Mouse (Mus musculus) lung, adult 18-20 months (tissue): Measurements from ENCODE around the gene R3hdm2.

Experiments
- DNase-seq, 2 experiments: peaks; one replicate each; pipeline ENCODE4 v3.0.0; 2022; ENCODE audit warnings: mixed read lengths in 2 of 2

The R3hdm2 gene

GRCm38 (mm10) chr10:127496156-127496555 lies 116.0 kb downstream of the R3hdm2 start:
- DNase-seq, result no peak

GRCm38 (mm10) chr10:127499516-127499915 lies 119.4 kb downstream of the R3hdm2 start:
- no peak for DNase-seq

- no peak for DNase-seq
These were observed 119.9 kb downstream of the R3hdm2 start for GRCm38 (mm10) chr10:127500042-127500441.

- DNase-seq, result no peak
These were observed 121.1 kb downstream of the R3hdm2 start, which contains the start of gene Stac3 for GRCm38 (mm10) chr10:127500894-127501893. Stac3 (plus strand) TSS chr10:127501686.

GRCm38 (mm10) chr10:127508239-127508638 lies 128.1 kb downstream of the R3hdm2 start:
- peak; percentile 73 to 78 for DNase-seq

GRCm38 (mm10) chr10:127509051-127509836 lies 129.1 kb downstream of the R3hdm2 start:
- peak; percentile 76 to 81 for DNase-seq

GRCm38 (mm10) chr10:127509837-127510701 lies 129.9 kb downstream of the R3hdm2 start:
- no peak for DNase-seq

DNA sequence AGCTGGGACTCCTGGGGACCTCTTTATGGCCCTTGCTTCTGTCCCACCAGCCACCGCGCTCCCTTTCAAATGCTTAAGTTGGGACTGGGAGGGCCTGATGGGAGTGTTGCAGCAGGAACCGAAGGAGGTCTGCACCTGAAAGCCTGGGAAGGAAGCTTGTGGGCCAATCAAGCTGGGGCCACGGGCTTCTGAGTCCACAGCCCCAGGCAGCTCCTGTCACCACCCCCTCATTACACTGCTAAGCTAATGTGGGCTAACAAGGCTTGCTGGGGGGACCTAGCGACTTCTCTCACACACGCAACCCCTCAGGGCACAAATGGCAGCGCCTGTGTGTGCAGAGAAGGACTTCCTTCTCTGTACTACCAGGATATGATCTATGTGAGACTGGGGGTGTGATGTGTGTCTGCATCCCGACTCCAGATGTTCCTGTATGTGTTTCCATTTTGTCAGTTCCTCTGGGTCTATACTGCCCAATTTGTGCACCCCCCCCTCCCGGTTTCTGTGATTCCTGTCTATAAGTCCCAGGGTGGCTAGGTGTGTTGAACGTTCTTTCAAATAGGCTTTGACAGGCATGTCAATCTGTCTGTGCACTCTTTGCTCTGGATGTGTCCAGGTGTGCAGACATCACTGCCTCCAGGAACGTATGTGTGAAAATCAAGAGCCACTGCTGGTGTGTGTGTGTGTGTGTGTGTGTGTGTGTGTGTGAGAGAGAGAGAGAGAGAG lies 130.9 kb downstream of the R3hdm2 start:
- DNase-seq, result no peak

DNA sequence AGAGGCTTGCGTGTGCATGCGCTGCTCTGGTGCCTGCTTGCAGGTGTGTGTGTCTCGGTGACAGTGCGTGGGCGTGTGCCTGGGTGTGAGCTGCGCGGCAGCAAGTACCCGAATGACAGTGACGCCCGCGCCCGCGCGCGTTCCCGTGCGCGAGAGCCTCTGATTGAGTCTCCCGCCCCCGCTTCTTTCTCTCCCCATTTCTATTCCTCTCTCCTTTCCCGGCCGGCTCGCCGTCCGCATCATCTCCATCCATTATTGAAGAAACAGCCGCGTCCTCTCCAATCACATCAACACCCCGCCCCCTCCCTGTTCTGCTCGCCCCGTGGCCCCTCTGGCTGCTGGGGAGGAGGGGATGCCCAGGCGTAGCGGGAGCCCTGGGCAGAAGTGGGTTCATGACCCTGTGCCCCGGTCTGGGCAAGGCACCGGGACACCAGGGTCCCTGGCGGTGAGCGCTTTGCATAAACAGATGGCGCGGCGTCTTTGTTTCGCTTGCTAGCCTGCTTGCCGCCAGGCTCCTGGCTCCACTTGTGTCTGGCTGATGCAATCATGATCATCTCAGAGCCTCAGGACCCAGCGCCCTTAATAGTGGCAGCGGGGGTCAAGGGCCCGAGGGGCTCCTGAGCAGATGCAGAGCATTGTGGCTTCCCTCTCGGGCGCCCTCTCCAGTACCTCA lies 131.6 kb downstream of the R3hdm2 start:
- peak; percentile 27 to 36 for DNase-seq

GRCm38 (mm10) chr10:127512307-127512666 lies 132.2 kb downstream of the R3hdm2 start:
- DNase-seq, result no peak

DNA sequence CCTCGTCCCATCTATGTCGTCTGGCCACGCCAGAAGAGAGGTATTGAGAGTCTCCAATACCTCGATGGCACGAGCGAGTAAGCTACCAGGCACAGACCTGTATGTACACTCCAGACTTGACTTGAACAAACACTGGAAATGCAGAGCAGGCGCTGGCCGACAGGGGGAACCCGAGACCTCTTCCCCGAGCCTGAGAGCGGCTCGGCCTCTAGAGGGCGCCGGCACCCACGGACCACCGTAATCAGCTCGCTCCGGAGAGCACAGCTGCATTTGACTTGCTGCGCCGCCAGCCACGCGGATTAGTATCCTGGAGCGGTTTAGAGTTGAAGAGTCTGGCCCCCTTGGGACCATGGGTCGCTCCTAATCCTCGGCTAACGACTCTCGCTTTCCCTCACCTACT lies 132.7 kb downstream of the R3hdm2 start:
- DNase-seq, result peak; percentile 90 to 93

DNA sequence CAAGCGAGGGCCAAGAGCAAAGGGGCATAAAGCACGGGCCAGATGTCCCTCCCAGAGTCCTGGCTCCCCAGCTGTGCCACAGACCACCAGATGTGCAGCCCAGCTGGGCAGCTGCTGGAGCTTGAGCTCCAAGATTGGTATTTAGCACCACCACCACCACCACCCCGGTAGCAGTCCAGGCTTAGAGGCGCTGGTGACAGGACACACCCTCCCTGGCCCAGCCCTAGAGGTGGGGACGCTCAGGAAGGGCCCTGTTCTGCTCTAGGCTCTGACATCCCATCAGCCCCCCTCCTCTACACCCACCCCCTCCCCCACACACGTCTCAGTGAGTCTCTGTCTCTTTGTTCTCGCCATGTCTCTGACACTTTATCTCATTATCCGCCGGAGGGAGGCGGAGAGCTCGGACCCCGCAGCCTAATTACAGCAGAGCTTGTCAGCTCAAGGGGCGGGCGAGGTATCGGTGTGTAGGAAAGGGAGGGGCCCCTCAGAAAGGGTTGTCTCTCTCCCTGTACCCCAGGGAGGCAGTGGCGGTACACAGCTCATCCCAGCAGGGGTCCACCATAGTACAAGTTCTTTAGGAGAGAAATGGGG lies 133.5 kb downstream of the R3hdm2 start:
- no peak for DNase-seq

GRCm38 (mm10) chr10:127514111-127514698 lies 134.1 kb downstream of the R3hdm2 start:
- DNase-seq, result no peak

DNA sequence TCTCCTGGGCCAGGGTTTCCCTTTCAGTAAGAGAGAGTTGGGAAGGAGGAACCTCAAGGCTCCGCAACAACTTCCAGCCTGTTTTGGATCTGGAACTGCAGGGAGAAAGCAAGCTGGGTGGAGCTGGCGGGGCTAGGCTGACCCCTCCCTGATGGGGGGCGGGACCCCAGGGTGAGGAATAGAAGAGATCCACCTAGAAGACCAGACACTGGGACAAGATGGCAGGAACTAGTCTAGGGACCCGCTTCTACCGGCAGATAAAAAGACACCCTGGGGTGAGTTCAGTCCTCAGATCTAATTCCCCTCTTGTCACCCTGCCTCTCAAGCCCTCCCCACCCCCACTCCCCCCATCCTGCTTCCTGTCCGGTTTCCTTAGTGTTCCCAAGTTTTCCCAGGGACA lies 134.6 kb downstream of the R3hdm2 start, which contains the start of gene Ndufa4l2:
Ndufa4l2 (plus strand) TSS at position 204 of the 400 bp plus-strand sequence.
- DNase-seq, result no peak

DNA sequence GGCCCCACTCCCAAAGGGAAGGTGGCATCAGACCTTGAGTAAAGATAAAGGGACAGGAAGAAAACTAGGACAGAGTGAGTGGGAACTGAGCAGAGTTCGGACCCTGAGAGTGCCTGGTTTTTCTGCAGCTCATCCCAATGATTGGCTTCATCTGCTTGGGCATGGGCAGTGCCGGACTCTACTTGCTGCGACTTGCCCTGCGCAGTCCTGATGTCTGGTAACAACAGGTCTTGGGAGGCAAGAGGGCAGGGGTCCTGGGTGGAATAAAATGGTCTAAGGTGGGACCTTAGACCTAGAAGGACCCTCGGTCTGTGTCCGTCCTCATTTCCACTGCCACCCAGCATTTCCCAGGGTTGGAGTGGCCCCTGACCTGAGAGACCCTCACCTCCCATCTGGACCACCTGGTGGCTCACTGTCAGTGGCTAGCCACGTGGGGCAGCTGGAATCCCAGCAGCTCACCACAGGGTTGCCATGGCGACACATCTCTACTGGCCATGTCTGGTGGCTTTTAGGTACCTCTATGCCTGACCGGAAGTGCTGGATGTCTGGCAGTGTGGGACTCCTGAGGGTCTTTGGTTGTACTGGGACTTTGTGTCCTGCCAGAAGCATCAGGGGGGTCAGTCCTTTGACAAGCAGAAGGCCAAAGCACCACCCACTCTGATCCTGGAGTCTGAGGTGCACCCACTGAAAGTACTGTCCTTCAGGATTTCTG lies 135.3 kb downstream of the R3hdm2 start:
- DNase-seq, result no peak

DNA sequence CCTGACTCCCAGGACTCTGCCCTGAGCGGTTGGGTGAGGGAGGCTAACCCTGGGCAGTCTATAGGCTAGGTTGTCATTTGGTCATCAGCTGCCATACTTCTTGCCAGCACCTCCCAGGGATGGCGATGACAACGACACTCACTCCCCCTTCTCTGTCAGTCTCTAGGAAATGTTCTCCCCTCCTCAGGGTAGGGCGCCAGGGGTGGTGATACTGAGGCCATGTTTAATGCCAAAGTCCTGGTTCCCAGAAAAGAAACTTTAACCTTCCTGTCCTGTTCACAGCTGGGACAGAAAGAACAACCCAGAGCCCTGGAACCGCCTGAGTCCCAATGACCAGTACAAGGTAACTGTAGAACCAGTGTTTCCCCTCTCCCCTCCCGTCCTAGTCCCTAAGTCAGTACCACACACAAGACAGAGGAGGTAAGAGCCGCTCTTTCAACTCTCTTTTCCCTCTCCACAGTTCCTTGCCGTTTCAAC lies 135.9 kb downstream of the R3hdm2 start:
- no peak for DNase-seq

- DNase-seq, result peak in 1 of 2 experiments; percentile 36
These were observed 136.6 kb downstream of the R3hdm2 start for GRCm38 (mm10) chr10:127516576-127517260.

DNA sequence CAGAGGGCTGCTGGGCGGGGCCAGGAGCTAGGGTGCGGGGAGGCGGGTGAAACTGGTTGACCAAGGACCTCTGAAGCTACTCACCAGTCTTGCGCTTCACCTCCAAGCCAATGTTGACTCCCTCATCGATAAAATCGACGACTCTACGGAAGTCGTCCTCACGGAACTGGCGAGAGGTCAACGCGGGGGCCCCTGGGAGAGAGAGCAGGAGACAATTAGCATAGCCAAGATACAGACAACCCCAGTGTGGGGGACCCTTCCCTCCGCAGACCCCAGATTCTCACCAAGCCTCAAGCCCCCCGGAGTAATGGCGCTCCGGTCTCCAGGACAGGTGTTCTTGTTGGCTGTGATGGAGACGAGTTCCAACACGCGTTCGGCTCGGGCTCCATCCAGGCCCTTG lies 137.8 kb downstream of the R3hdm2 start:
- DNase-seq, result no peak
